Mouse (Mus musculus) Patski (cell line): ENCODE data around the gene Armc9. TPM values are rescaled to one million over a fixed set of nuclear protein-coding genes. Genes with fewer than 3 reads are reported as not detected.

Source experiments
- ATAC-seq: fragments of 100-300 bp; one replicate; pipeline ENCODE4 v1.8.0; 2021
- CTCF ChIA-PET: fragments of 350-600 bp; sonication (Branson Sonifier 250); formaldehyde crosslinking; loops from one replicate; lab custom pipeline; 2022; ENCODE audit warnings: inconsistent platforms; lab: Charles Lee
- POLR2A ChIA-PET: fragments of 350-600 bp; sonication (Branson Sonifier 250); formaldehyde crosslinking; loops from one replicate; lab custom pipeline; 2022; ENCODE audit warnings: antibody characterized with exemption, inconsistent platforms; lab: Charles Lee
- DNase-seq: peaks from one replicate; pipeline ENCODE4 v3.0.0-alpha.2; 2011; ENCODE audit warnings: low read depth, low spot score
- H3K27me3 ChIP-seq: fragments of 371-371 bp; one replicate; pipeline ENCODE4 v1.5.1; 2021
- CTCF ChIP-seq: fragments of 100-300 bp; IDR thresholded peaks from one replicate; pipeline ENCODE4 v1.5.1; 2021
- in situ Hi-C: fragments of 300-500 bp; cut with MboI; formaldehyde crosslinking; loops from 3 replicates; pipeline ENCODE4 v1.11.1; 2018; ENCODE audit warnings: low pct_unique_long_range_greater_than_20kb, mixed read lengths
- polyA plus RNA-seq: library from polyadenylated mRNA; unstranded; gene quantifications from one replicate; pipeline ENCODE4 v1.2.3, GENCODE M21; 2021

Gene Armc9
- 34.2 TPM for polyA plus RNA-seq

DNA sequence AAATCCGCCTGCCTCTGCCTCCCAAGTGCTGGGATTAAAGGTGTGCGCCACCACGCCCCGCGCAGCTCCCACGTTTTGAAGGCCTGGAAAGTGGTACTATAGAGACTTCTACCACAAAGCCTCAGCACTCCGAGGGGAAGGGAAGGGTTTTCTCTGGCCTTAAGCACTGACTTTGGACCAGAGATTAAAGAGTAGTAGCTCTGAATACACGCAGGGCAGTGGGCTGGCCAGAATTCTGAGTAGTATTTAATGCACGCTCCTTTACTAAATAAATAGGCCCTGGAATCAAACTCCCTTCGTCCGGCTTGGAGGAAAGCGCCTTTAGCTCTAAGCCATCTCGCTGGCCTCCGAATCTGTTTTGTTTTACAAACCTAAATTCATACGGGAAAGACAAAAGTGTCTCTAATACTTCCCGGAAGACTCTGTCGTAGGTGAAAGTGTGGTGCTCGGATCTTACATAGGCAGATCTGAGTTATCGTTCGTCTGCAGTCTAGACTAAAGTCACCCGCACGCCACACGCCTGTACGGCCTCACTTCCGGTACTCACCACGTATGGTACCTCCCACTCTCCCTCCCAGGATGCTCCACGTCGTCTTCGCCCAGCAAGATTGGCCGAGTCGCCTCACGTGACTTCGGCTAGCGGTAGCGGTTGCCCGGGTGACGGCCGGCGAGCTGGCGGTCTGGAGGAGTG is at the start of gene Armc9:
Armc9 (plus strand) TSS at position 648 of the 691 bp plus-strand sequence.
- DNase-seq (no peak), ATAC-seq (peak; percentile 92)
- CTCF ChIA-PET, result interaction anchor here (0.7 to 3.8 kb wide), 4 partner anchors 10 to 25 kb away, joined by 3 to 15 read pairs (median 8); no protein-coding TSS in a partner anchor
- in situ Hi-C loops, result no loop called here
- no peak for TF ChIP-seq CTCF
- POLR2A ChIA-PET, result interaction anchor here (0.7 to 1.1 kb wide), 3 partner anchors 8 to 27 kb away, joined by 3 to 5 read pairs (median 3); no protein-coding TSS in a partner anchor
- H3K27me3 ChIP-seq, result no peaks in the 10 kb centered on the region

DNA sequence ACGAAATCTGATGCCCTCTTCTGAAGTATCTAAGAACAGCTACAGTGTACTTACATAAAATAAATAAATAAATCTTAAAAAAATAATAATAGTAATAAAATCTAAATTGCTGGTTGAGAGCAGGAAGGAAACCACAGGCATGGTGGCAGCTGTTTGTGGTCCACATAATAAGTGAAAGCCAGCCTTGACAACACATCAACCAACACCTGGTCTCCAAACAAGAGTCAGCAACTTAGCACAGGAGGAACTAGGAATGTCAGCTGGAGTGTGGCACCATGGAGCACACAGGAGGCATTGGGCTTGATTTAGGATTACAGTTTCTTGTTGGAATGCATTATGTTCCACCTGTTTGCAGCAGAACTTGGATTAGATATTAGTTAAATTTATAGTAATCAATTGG is 49.5 kb upstream of the Armc9 start:
- no peak for TF ChIP-seq CTCF
- no peak for DNase-seq
- H3K27me3 ChIP-seq, result no peaks in the 10 kb centered on the region
- ATAC-seq, result no peak
- in situ Hi-C loops, result no loop called here
- ChIA-PET CTCF (interaction anchor here (1.0 to 2.8 kb wide), 3 partner anchors 9 to 23 kb away, joined by 3 to 7 read pairs (median 4); no protein-coding TSS in a partner anchor), POLR2A (no interaction called here)

GRCm38 (mm10) chr1:86111779-86112178 is 42.8 kb upstream of the Armc9 start, which contains the start of gene Htr2b:
Htr2b (minus strand) TSS chr1:86111970.
- no peak for DNase-seq
- CTCF ChIA-PET, result interaction anchor here (1.6 to 3.8 kb wide), 2 partner anchors 14 to 67 kb away, joined by 3 to 14 read pairs; no protein-coding TSS in a partner anchor
- POLR2A ChIA-PET, result interaction anchor here (0.6 kb wide), 1 partner anchor 9 kb away, joined by 3 read pairs; no protein-coding TSS in a partner anchor
- no peak for ATAC-seq
- no peak for TF ChIP-seq CTCF
- no peaks in the 10 kb centered on the region for H3K27me3 ChIP-seq
- in situ Hi-C loops, result no loop called here

DNA sequence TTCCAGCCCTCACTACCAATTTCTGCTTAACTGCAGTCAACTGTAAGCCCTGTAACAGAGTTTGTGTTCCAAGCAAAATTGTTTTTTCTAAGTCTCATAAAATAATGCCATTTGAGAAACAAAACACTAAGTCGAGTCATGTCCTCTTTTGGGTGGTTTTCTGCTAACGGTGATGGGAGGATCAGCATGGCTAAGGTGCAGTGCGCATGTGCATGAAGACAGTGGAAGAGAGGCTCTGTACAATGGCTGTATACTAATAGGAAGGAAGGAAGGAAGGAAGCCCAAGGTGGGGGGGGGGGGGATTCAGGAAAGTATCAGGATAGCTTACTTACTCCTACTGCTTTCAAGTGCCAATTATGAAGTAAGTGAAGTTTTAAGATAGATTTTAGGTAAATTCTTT is 40.4 kb upstream of the Armc9 start:
- in situ Hi-C loops, result no loop called here
- no peak for ATAC-seq
- DNase-seq, result no peak
- no peaks in the 10 kb centered on the region for H3K27me3 ChIP-seq
- ChIA-PET CTCF (interaction anchor here (1.2 to 3.8 kb wide), 3 partner anchors 11 to 14 kb away, joined by 3 to 14 read pairs (median 4); no protein-coding TSS in a partner anchor), POLR2A (no interaction called here)
- no peak for TF ChIP-seq CTCF

GRCm38 (mm10) chr1:86119549-86119948 is 35.0 kb upstream of the Armc9 start:
- H3K27me3 ChIP-seq, result no peaks in the 10 kb centered on the region
- no peak for DNase-seq
- CTCF ChIA-PET, result no interaction called here
- POLR2A ChIA-PET, result no interaction called here
- in situ Hi-C loops, result no loop called here
- no peak for ATAC-seq
- TF ChIP-seq CTCF, result no peak

DNA sequence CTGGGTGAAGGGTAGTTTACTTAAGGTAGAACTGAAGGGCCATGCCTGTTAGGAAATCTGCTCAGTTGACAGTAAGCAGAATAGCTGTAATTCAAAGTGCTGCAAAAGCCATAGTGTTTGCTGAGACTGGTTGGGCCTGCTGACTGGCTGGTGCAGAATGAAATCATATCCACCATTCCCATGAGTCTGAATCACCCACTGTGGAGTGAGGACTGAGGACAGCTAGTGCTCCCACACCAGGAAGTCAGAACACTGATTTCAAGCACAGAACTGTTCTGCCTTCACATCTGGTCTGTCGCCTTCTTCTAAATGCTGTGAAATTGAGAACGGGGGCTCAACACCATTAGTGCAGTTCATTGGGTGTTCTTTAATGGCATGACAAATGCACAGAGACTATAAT is 28.5 kb upstream of the Armc9 start:
- no peak for TF ChIP-seq CTCF
- ChIA-PET POLR2A (no interaction called here), CTCF (interaction anchor here (2.6 kb wide), 1 partner anchor 14 kb away, joined by 14 read pairs; the partner anchor contains the start of gene Htr2b)
- in situ Hi-C loops, result no loop called here
- no peak for DNase-seq
- H3K27me3 ChIP-seq, result no peaks in the 10 kb centered on the region
- no peak for ATAC-seq

DNA sequence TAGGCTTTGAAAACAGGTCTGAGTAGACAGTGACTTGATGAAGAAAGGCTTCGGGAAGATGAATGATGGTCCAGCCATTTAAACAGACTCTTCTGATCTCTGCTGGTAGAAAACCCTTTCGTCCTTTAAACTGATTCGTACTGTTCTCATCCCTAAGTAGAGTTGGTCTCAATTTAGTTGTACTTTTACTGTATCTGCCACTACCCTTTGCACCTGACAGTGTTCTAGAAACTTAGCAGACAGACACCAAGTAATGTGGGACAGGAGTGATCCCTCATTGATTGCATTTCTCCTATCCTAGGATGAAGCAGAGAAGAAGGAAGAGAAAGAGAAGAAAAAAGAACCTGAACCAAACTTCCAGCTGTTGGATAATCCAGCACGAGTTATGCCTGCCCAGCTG is 21.2 kb upstream of the Armc9 start, which contains the start of gene Gm21972:
Gm21972 (plus strand) TSS at position 301 of the 400 bp plus-strand sequence.
- no peak for ATAC-seq
- H3K27me3 ChIP-seq, result no peaks in the 10 kb centered on the region
- in situ Hi-C loops, result no loop called here
- ChIA-PET POLR2A (no interaction called here), CTCF (interaction anchor here (1.2 to 1.3 kb wide), 2 partner anchors 11 to 19 kb away, joined by 3 to 4 read pairs; no protein-coding TSS in a partner anchor)
- no peak for DNase-seq
- TF ChIP-seq CTCF, result no peak

- in situ Hi-C loops, result no loop called here
- ATAC-seq, result peak; percentile 60
- no peaks in the 10 kb centered on the region for H3K27me3 ChIP-seq
- TF ChIP-seq CTCF, result no peak
- POLR2A ChIA-PET, result interaction anchor here (1.7 kb wide), 1 partner anchor 12 kb away, joined by 5 read pairs; no protein-coding TSS in a partner anchor
- no peak for DNase-seq
- CTCF ChIA-PET, result interaction anchor here (1.5 to 3.2 kb wide), 3 partner anchors 12 to 17 kb away, joined by 3 to 15 read pairs (median 8); no protein-coding TSS in a partner anchor
Observed at GRCm38 (mm10) chr1:86135315-86135714, 19.3 kb upstream of the Armc9 start.

DNA sequence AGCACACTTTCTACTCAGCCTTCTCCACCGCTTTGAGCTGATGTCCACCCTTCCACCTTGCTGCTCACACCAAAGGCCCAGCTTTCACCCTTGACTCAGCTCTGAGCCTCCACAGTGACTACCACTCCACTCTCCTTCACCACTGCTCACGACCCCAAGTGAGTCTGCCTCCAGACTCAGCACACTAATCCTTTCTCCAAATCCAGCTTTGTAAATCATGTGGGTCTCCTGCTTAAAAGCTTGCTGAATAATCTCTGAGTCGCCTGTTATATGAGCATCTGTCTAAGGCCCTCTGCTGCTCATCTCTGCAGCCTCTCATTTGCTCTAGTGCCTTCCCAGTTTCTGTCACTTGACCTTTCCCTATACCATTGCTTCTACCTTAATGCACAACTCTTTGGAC is 13.5 kb upstream of the Armc9 start:
- ChIA-PET POLR2A (no interaction called here), CTCF (no interaction called here)
- H3K27me3 ChIP-seq, result no peaks in the 10 kb centered on the region
- DNase-seq (no peak), ATAC-seq (no peak)
- TF ChIP-seq CTCF, result no peak
- in situ Hi-C loops, result no loop called here

DNA sequence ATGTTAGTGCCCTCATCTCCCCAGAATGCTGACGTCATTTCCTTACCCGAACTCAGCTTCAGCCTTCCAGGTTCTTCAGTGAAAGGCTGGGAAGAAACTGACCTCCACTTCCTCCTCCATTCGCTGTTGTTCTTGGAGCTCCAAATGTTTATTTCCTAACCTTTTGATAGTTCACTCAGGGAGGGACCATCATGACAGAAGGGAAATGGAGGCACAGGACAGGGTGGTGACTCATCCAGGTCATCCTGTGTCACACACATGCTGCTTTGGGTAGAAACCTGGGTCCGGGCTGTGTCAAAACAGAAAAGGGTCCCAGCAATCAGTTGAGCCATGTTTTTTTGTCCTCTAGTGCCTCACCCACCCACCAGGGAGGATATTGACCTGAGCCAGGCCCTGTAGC is 11.4 kb upstream of the Armc9 start:
- ATAC-seq (no peak), DNase-seq (no peak)
- no peaks in the 10 kb centered on the region for H3K27me3 ChIP-seq
- no peak for TF ChIP-seq CTCF
- ChIA-PET CTCF (interaction anchor here (1.5 kb wide), 1 partner anchor 11 kb away, joined by 3 read pairs; no protein-coding TSS in a partner anchor), POLR2A (interaction anchor here (1.1 kb wide), 1 partner anchor 11 kb away, joined by 5 read pairs; no protein-coding TSS in a partner anchor)
- in situ Hi-C loops, result no loop called here
